Mouse (Mus musculus) stomach, embryonic 16.5 days (tissue): ENCODE results near the gene Gtf2ird1. TPM values are rescaled to one million over a fixed set of nuclear protein-coding genes. Genes with fewer than 3 reads are reported as not detected.

Experiments used
- microRNA-seq: library from miRNA; unstranded; fragments of <30 nt; microRNA quantifications from one replicate; pipeline ENCODE4, GENCODE M21; 2016
- polyA plus RNA-seq: library from polyadenylated mRNA; unstranded; fragments of >200 nt; fragmentation: Nextera tagmentation; extraction: Ambion mirVana; gene quantifications from 2 replicates; pipeline ENCODE4 v1.2.1, GENCODE M21; 2015

Gene Gtf2ird1
- polyA plus RNA-seq, 1 experiment from 2014 or later, result 75.0 TPM

Small RNA genes lying within 50 kb of the gene (microRNA-seq; reads per million reads assigned to microRNA genes)
- gene Gm26340 (not detected), gene Mir3965 (not detected)

Other genes starting within 250 kb of the Gtf2ird1 start
- 7.1 and 8.2 TPM in 2 replicates for gene Ncf1, start 227.1 kb downstream of the Gtf2ird1 start, polyA plus RNA-seq
- gene Gtf2i, start 142.0 kb downstream of the Gtf2ird1 start, polyA plus RNA-seq, result 138 and 141 TPM in 2 replicates
- 2.9 and 3.5 TPM in 2 replicates for gene Clip2, start 95.7 kb upstream of the Gtf2ird1 start, polyA plus RNA-seq
- 0.10 TPM in 1 of 2 replicates, not detected in the other for gene Syna, start 103.5 kb upstream of the Gtf2ird1 start, polyA plus RNA-seq
- gene Rfc2, start 124.7 kb upstream of the Gtf2ird1 start, polyA plus RNA-seq, result 197 and 214 TPM in 2 replicates
- gene Lat2, start 158.3 kb upstream of the Gtf2ird1 start, polyA plus RNA-seq, result 3.4 and 3.5 TPM in 2 replicates
- gene Eif4h, start 182.8 kb upstream of the Gtf2ird1 start, polyA plus RNA-seq, result 378 and 395 TPM in 2 replicates
- gene Limk1, start 231.9 kb upstream of the Gtf2ird1 start, polyA plus RNA-seq, result 3.7 and 4.1 TPM in 2 replicates